Mouse (Mus musculus): ENCODE measurements around the gene Gpbp1l1. TPM values are rescaled to one million over a fixed set of nuclear protein-coding genes. Genes with fewer than 3 reads are reported as not detected.

Gpbp1l1 gene
- total and polyA plus RNA-seq, 3 experiments, result 31.3 to 60.2 (median 34.7) TPM

DNA sequence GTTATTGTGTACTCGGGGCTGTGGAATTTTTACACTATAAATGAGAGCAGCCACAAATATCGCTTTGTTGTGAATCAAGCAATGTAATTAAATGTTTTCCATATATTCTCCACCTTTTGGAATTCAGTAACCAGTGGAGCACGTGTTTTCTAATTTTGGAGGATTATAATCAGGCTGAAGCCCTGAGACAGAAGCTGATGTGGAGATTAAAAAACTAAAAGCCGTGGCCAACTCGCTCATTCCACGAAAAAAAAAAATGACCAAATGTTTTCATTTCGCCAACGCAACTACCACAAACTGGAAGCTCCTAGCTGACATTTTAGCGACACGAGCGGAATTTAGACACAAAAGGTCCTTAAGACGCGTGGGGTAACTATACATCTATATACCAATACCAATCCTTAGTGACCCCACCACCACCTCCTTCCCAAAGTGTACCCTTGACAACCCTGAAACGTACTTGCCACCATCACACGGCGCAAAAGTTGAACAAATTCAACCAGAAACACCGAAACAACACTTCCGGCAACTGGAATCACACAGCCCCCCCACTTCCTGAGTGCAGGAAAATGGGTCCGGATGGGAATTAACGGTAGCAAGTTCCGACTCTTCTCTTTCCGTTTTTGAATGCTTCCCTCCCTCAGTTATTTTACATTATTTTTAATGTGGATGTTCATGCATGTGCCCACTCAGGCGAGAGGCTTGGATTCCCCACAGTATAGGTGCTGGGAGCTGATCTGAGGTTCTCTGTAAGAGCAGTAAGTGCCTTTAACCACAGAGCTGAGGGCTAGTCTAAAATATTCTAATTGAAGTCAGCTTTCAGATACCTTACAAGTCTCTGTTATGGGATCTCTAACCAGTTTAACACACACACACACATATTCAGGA lies 1.8 kb upstream of the Gpbp1l1 start, which contains the start of gene Tmem69 (continued):
- no peak for TF ChIP-seq ZKSCAN1 (IDR thresholded peaks at IDR 0.05; ENCODE audit: borderline replicate concordance, low read depth, low read length)
- peak; percentile 21; the same call in 1 of the 2 replicates for TF ChIP-seq JUND (conservative IDR thresholded peaks at IDR 0.05; ENCODE audit: low read depth, low read length)
- TF ChIP-seq USF2 (conservative IDR thresholded peaks at IDR 0.05; ENCODE audit: low read depth, low read length), result no peak
- no peak for TF ChIP-seq SMC3 (IDR thresholded peaks at IDR 0.05; ENCODE audit: low read depth, low read length)
- TF ChIP-seq USF1 (IDR thresholded peaks at IDR 0.05; ENCODE audit: low read depth, low read length), result no peak
- peak; percentile 73 for TF ChIP-seq IRF4 (IDR thresholded peaks at IDR 0.05; ENCODE audit: low read depth, low read length)
- TF ChIP-seq MYC (IDR thresholded peaks at IDR 0.05; ENCODE audit: low read depth, low read length), result peak; percentile 81; the same call in 1 of the 2 replicates
- TF ChIP-seq POLR2AphosphoS2 (IDR thresholded peaks at IDR 0.05; ENCODE audit: low read depth, low read length), result no peak; the same call in 1 of the 2 replicates
- peak; percentile 86; the same call in 1 of the 2 replicates for TF ChIP-seq KAT2A (IDR thresholded peaks at IDR 0.05; ENCODE audit: insufficient replicate concordance, low read length)
- TF ChIP-seq POLR2A (IDR thresholded peaks at IDR 0.05; ENCODE audit: low read depth, low read length), result peak; percentile 82
- TF ChIP-seq ETS1 (conservative IDR thresholded peaks at IDR 0.05; ENCODE audit: low read depth, low read length), result no peak; the same call in 1 of the 2 replicates
- TF ChIP-seq CTCF (conservative IDR thresholded peaks at IDR 0.05 in 1 of 2, IDR thresholded peaks at IDR 0.05 in 1 of 2; ENCODE audit: low read depth in 2 of 2, low read length in 2 of 2), result no peak
- TF ChIP-seq SIN3A (IDR thresholded peaks at IDR 0.05; ENCODE audit: low read length), result peak; percentile 97

DNA sequence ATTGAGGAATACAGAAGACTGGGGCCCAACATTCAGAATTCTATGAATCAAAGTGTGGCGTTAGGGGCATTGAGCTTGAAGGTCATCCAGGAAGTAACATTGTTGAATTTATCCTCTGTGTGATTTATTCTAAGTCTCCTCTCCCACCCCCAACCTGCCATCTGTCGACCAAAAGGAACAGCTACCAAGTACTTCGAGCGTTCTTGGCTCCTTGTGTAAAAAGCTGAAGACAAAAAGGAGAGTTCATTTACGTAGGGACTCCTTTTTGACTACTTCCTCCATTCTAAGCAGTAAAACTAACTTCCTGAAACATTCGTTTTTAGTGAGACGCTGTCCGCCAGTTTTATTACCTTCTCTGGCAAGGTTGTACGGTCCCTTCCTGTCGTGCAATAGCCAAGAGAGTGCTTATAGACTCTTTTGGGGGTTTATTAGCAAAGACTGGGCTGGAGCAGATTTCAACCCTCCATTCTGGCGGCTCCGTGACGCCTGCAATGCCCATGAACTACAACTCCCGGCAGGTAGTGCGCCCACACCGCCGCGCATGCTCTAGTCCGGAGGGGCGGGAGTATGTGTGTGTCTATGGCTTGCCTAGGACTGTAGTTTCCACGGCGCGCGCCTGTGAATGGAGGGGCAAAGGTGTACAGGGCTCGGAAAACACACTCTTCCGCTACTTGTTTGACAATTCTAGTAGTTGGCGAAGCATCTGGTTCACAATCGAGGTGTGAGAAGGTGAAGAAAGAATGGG lies 725 bp upstream of the Gpbp1l1 start:
- H3K36me3 ChIP-seq (replicated peaks in 1 of 2; ENCODE audit: control insufficient read depth in 1 of 2, insufficient read depth in 1 of 2, low read length in 1 of 2), result peaks cover 10 to 25% of the 10 kb centered on the region in 2 experiments
- in situ Hi-C loops (cut with MboI; ENCODE audit: low pct_ligation_motif_present, low pct_unique_long_range_greater_than_20kb, low sequenced_read_pairs) (no loop called here), dilution Hi-C loops (cut with MboI; ENCODE audit: extremely low pct_ligation_motif_present, extremely low pct_unique_long_range_greater_than_20kb, low sequenced_read_pairs) (no loop called here)
- H3K4me1 ChIP-seq (ENCODE audit: control insufficient read depth in 1 of 2, insufficient read depth in 2 of 2), result peaks cover 0 to 14% of the 10 kb centered on the region in 2 experiments; a peak in 1 of 4 replicates
- peak overlapping the region; percentile 68 to 99 (median 93) for H3K4me3 ChIP-seq (replicated peaks in 1 of 3; ENCODE audit: low read depth in 2 of 3, low read length in 2 of 3, poor library complexity in 1 of 3)
- H3K9me3 ChIP-seq (replicated peaks; ENCODE audit: low read length), result no peaks in the 10 kb centered on the region
- peak overlapping the region; percentile 93 for H3K4me2 ChIP-seq (ENCODE audit: insufficient read depth, low read depth, poor library complexity, severe bottlenecking)
- peak overlapping the region; percentile 81 for H3K27ac ChIP-seq (ENCODE audit: insufficient read depth, low read depth)
- no peaks in the 10 kb centered on the region for H3K27me3 ChIP-seq (replicated peaks)
- peak overlapping the region; percentile 90 for H3K9ac ChIP-seq (ENCODE audit: insufficient read depth, low read depth)
- peak; percentile 93 for DNase-seq (ENCODE audit: extremely low read depth)
- TF ChIP-seq NELFE (IDR thresholded peaks at IDR 0.05; ENCODE audit: low read depth, low read length) (peak; percentile 78; the same call in 1 of the 2 replicates), ELF1 (IDR thresholded peaks at IDR 0.05; ENCODE audit: low read depth, low read length) (peak; percentile 69), TCF12 (IDR thresholded peaks at IDR 0.05; ENCODE audit: low read depth, low read length) (peak; percentile 81; the same call in 1 of the 2 replicates), RAD21 (IDR thresholded peaks at IDR 0.05; ENCODE audit: low read depth, low read length) (no peak), TBP (conservative IDR thresholded peaks at IDR 0.05; ENCODE audit: low read depth, low read length) (peak; percentile 62; the same call in 1 of the 2 replicates), KAT2A (IDR thresholded peaks at IDR 0.05; ENCODE audit: insufficient replicate concordance, low read length) (peak; percentile 92; the same call in 1 of the 2 replicates), ZMIZ1 (IDR thresholded peaks at IDR 0.05; ENCODE audit: low read depth, low read length) (peak; percentile 72; the same call in 1 of the 2 replicates), HCFC1 (IDR thresholded peaks at IDR 0.05; ENCODE audit: low read depth, low read length) (peak; percentile 93), POLR2AphosphoS2 (IDR thresholded peaks at IDR 0.05; ENCODE audit: low read depth, low read length) (peak; percentile 84), NRF1 (IDR thresholded peaks at IDR 0.05; ENCODE audit: low read depth, low read length) (peak; percentile 92), UBTF (IDR thresholded peaks at IDR 0.05; ENCODE audit: low read depth, low read length) (no peak), POLR2A (IDR thresholded peaks at IDR 0.05; ENCODE audit: low read depth, low read length) (peak; percentile 84), USF2 (conservative IDR thresholded peaks at IDR 0.05; ENCODE audit: low read depth, low read length) (no peak)
- peaks cover 38% of the 10 kb centered on the region for H3K79me2 ChIP-seq (replicated peaks; ENCODE audit: control insufficient read depth, extremely low read depth, insufficient read depth, poor library complexity, severe bottlenecking)

Measured in CH12.LX (cell line).